Mouse (Mus musculus): Measurements from ENCODE around the gene Reps2. TPM values are rescaled to one million over a fixed set of nuclear protein-coding genes. Genes with fewer than 3 reads are reported as not detected.

The Reps2 gene
- total and polyA plus RNA-seq, 3 experiments: 0.06 TPM; not detected in 2

GRCm38 (mm10) chrX:162555729-162556458 is 87.6 kb downstream of the Reps2 start:
- TF ChIP-seq ZKSCAN1 (IDR thresholded peaks at IDR 0.05; ENCODE audit: borderline replicate concordance, low read depth, low read length) (no peak), TBP (conservative IDR thresholded peaks at IDR 0.05; ENCODE audit: low read depth, low read length) (no peak), UBTF (IDR thresholded peaks at IDR 0.05; ENCODE audit: low read depth, low read length) (no peak), ELF1 (IDR thresholded peaks at IDR 0.05; ENCODE audit: low read depth, low read length) (no peak), CHD1 (IDR thresholded peaks at IDR 0.05; ENCODE audit: low read depth, low read length) (no peak), ZNF384 (IDR thresholded peaks at IDR 0.05; ENCODE audit: low read depth, low read length) (no peak), SMC3 (IDR thresholded peaks at IDR 0.05; ENCODE audit: low read depth, low read length) (no peak), MYC (IDR thresholded peaks at IDR 0.05; ENCODE audit: low read depth, low read length) (no peak), BHLHE40 (IDR thresholded peaks at IDR 0.05; ENCODE audit: low read depth, low read length) (no peak), ZMIZ1 (IDR thresholded peaks at IDR 0.05; ENCODE audit: low read depth, low read length) (no peak)
- Histone ChIP-seq H3K9me3 (replicated peaks; ENCODE audit: low read length) (no peaks in the 10 kb centered on the region), H3K36me3 (replicated peaks in 1 of 2; ENCODE audit: control insufficient read depth in 1 of 2, insufficient read depth in 1 of 2, low read length in 1 of 2) (no peaks in the 10 kb centered on the region), H3K27ac (ENCODE audit: insufficient read depth, low read depth) (no peak overlapping the region), H3K4me3 (replicated peaks in 1 of 3; ENCODE audit: low read depth in 2 of 3, low read length in 2 of 3, poor library complexity in 1 of 3) (no peak overlapping the region), H3K9ac (ENCODE audit: insufficient read depth, low read depth) (no peak overlapping the region), H3K4me1 (ENCODE audit: control insufficient read depth in 1 of 2, insufficient read depth in 2 of 2) (no peaks in the 10 kb centered on the region), H3K4me2 (ENCODE audit: insufficient read depth, low read depth, poor library complexity, severe bottlenecking) (no peak overlapping the region), H3K79me2 (replicated peaks; ENCODE audit: control insufficient read depth, extremely low read depth, insufficient read depth, poor library complexity, severe bottlenecking) (no peaks in the 10 kb centered on the region), H3K27me3 (replicated peaks) (no peaks in the 10 kb centered on the region)
- DNase-seq (ENCODE audit: extremely low read depth): no peak
- dilution Hi-C loops (cut with MboI; ENCODE audit: extremely low pct_ligation_motif_present, extremely low pct_unique_long_range_greater_than_20kb, low sequenced_read_pairs) (no loop called here), in situ Hi-C loops (cut with MboI; ENCODE audit: low pct_ligation_motif_present, low pct_unique_long_range_greater_than_20kb, low sequenced_read_pairs) (no loop called here)

DNA sequence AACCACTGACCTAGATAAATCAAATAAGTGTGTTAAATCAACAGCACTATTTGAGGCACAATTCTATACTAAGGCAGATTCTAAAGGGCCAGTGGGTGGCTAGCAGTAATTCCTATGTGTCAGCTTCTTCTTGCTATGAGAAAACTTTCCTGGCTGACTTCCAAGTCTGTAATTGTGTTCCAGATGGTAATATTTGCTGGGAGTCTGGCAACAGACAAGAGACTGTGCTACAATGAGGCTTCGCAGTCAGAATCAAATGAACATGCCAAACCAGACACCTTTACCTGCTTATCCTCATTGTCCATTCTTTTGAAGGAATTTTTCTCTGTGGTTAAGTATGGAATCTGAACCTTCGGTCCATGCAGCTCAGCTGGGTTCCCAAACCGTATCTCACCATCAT is 88.9 kb downstream of the Reps2 start:
- in situ Hi-C loops (cut with MboI; ENCODE audit: low pct_ligation_motif_present, low pct_unique_long_range_greater_than_20kb, low sequenced_read_pairs) (no loop called here), dilution Hi-C loops (cut with MboI; ENCODE audit: extremely low pct_ligation_motif_present, extremely low pct_unique_long_range_greater_than_20kb, low sequenced_read_pairs) (no loop called here)
- H3K4me3 ChIP-seq (replicated peaks in 1 of 3; ENCODE audit: low read depth in 2 of 3, low read length in 2 of 3, poor library complexity in 1 of 3): no peak overlapping the region
- no peaks in the 10 kb centered on the region for H3K36me3 ChIP-seq (replicated peaks in 1 of 2; ENCODE audit: control insufficient read depth in 1 of 2, insufficient read depth in 1 of 2, low read length in 1 of 2)
- no peaks in the 10 kb centered on the region for H3K79me2 ChIP-seq (replicated peaks; ENCODE audit: control insufficient read depth, extremely low read depth, insufficient read depth, poor library complexity, severe bottlenecking)
- no peaks in the 10 kb centered on the region for H3K4me1 ChIP-seq (ENCODE audit: control insufficient read depth in 1 of 2, insufficient read depth in 2 of 2)
- H3K4me2 ChIP-seq (ENCODE audit: insufficient read depth, low read depth, poor library complexity, severe bottlenecking): no peak overlapping the region
- no peak overlapping the region for H3K9ac ChIP-seq (ENCODE audit: insufficient read depth, low read depth)
- no peak for DNase-seq (ENCODE audit: extremely low read depth)
- H3K27ac ChIP-seq (ENCODE audit: insufficient read depth, low read depth): no peak overlapping the region
- no peaks in the 10 kb centered on the region for H3K27me3 ChIP-seq (replicated peaks)
- TF ChIP-seq MAFK (IDR thresholded peaks at IDR 0.05; ENCODE audit: insufficient replicate concordance, low read length): no peak
- TF ChIP-seq MEF2A (IDR thresholded peaks at IDR 0.05; ENCODE audit: borderline replicate concordance, low read depth, low read length): no peak
- TF ChIP-seq TBP (conservative IDR thresholded peaks at IDR 0.05; ENCODE audit: low read depth, low read length): no peak
- no peak for TF ChIP-seq USF2 (conservative IDR thresholded peaks at IDR 0.05; ENCODE audit: low read depth, low read length)
- TF ChIP-seq RAD21 (IDR thresholded peaks at IDR 0.05; ENCODE audit: low read depth, low read length): no peak
- no peak for TF ChIP-seq MYC (IDR thresholded peaks at IDR 0.05; ENCODE audit: low read depth, low read length)
- TF ChIP-seq MXI1 (IDR thresholded peaks at IDR 0.05; ENCODE audit: low read depth, low read length): no peak
- TF ChIP-seq SMC3 (IDR thresholded peaks at IDR 0.05; ENCODE audit: low read depth, low read length): no peak
- no peak for TF ChIP-seq RCOR1 (conservative IDR thresholded peaks at IDR 0.05; ENCODE audit: low read depth, low read length)
- TF ChIP-seq CTCF (conservative IDR thresholded peaks at IDR 0.05 in 1 of 2, IDR thresholded peaks at IDR 0.05 in 1 of 2; ENCODE audit: low read depth in 2 of 2, low read length in 2 of 2): no peak
- no peak for TF ChIP-seq CHD1 (IDR thresholded peaks at IDR 0.05; ENCODE audit: low read depth, low read length)
- TF ChIP-seq JUN (IDR thresholded peaks at IDR 0.05; ENCODE audit: insufficient read depth, low read depth, low read length): no peak
- TF ChIP-seq UBTF (IDR thresholded peaks at IDR 0.05; ENCODE audit: low read depth, low read length): no peak
- no peak for TF ChIP-seq MAX (IDR thresholded peaks at IDR 0.05; ENCODE audit: low read length)
- no peak for TF ChIP-seq NELFE (IDR thresholded peaks at IDR 0.05; ENCODE audit: low read depth, low read length)
- TF ChIP-seq EP300 (IDR thresholded peaks at IDR 0.05; ENCODE audit: low read length): no peak
- TF ChIP-seq HCFC1 (IDR thresholded peaks at IDR 0.05; ENCODE audit: low read depth, low read length): no peak
- no peak for TF ChIP-seq KAT2A (IDR thresholded peaks at IDR 0.05; ENCODE audit: insufficient replicate concordance, low read length)
- TF ChIP-seq ZC3H11A (IDR thresholded peaks at IDR 0.05; ENCODE audit: low read depth, low read length): no peak
- no peak for TF ChIP-seq CHD2 (IDR thresholded peaks at IDR 0.05; ENCODE audit: low read length)
- H3K9me3 ChIP-seq (replicated peaks; ENCODE audit: low read length): no peaks in the 10 kb centered on the region
